Mouse (Mus musculus): ENCODE data around the gene Sat2. TPM values are rescaled to one million over a fixed set of nuclear protein-coding genes. Genes with fewer than 3 reads are reported as not detected.

Gene Sat2
- polyA plus RNA-seq (2015; fragmentation: Nextera tagmentation; extraction: Ambion mirVana) = 24.1 and 28.0 TPM in 2 replicates

DNA sequence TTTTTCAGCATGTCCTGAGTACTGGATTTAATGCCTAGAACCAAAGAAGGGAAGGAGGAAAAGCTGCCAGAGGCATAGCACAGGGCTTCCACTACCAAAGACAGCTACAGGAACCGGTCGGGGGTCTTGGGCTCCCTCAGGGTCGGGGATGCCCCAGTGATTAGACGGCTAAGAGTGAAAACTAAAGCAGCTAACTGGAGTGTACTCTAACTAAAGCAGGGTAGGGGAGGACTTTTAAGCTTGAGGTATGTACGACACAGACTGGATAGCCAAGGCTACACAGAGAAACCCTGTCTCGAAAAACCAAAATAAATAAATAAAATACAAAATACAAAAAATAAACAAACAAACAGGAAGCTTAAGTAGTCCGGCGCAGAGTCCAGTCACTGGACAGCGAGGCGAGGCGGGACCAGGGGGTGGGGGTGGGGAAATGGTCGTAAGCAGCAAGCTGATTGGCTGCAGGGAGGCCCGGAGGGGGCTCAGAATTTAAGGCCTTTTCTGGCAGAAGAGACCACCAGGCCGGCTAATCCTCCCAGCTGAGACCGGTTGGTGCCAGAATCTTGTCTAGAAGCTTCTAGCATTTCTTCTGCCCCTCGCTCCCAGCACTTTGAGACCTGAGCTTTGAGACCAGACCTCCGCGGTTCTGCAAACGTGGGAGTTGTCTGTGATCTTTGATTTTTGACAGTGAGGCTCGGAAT lies at the start of gene Sat2:
Gene Sat2, plus strand, starts transcription at position 454 of the 698 bp plus-strand sequence.
- 2% methylated on average over 20 of the region's 20 CpGs for WGBS
- peaks cover 12% of the 10 kb centered on the region for H3K4me1 ChIP-seq
- H3K36me3 ChIP-seq = no peaks in the 10 kb centered on the region
- H3K27ac ChIP-seq = peak within 1 kb of the TSS; percentile 40
- peaks cover 3% of the 10 kb centered on the region; the same call in 1 of the 2 replicates for H3K27me3 ChIP-seq
- peak; percentile 83 for ATAC-seq (ENCODE audit: low FRiP score, low read depth)
- peak within 1 kb of the TSS; percentile 54 for H3K4me3 ChIP-seq
- H3K9ac ChIP-seq = peak within 1 kb of the TSS; percentile 78
- peak within 1 kb of the TSS; percentile 81 for H3K4me2 ChIP-seq (replicated peaks)
- no peaks in the 10 kb centered on the region for H3K9me3 ChIP-seq

DNA sequence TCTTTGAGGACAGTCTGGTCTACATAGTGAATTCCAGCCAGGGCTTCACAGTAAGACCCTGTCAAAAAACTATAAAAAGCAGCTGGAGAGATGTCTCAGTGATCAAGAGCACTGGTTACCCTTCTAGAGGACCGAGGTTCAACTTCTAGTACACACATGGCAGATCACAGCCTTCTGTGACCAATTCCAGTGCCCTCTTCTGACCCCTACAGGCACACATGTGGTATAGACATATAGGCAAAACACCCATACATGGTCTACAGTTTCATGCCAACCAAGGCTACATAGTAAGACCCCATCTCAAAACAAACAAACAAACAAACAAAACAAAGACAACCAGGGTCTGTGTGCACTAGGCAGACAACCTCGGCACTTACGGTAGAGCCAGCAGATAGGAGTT lies 46.6 kb upstream of the Sat2 start:
- H3K9ac ChIP-seq = no peak overlapping the region
- peaks cover 55% of the 10 kb centered on the region for H3K36me3 ChIP-seq
- H3K4me2 ChIP-seq (replicated peaks) = no peak overlapping the region
- ATAC-seq (ENCODE audit: low FRiP score, low read depth) = no peak
- H3K27ac ChIP-seq = no peak overlapping the region
- H3K4me1 ChIP-seq = peaks cover 28% of the 10 kb centered on the region
- H3K27me3 ChIP-seq = no peaks in the 10 kb centered on the region
- H3K4me3 ChIP-seq = no peak overlapping the region
- H3K9me3 ChIP-seq = no peaks in the 10 kb centered on the region
- WGBS = 70% methylated on average over 3 of the region's 3 CpGs

DNA sequence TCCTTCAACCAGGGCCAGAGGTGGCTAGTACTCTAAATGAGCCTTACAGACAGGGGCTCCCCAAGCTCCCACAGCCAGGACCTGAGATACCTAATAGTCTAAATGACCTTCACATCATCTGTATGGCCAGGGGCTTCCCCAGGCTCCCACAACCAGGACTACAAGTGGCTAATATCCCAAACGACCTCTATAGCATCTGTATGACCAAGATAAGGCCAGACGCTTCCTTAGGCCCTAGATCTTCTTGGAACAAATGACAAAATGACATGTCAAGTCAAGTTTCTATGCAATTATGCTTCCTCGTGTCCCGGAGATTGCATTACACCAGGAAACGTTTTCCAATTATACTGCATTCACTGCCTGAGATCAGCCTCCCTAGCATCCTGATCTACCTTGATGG lies 45.5 kb upstream of the Sat2 start:
- no peaks in the 10 kb centered on the region for H3K27me3 ChIP-seq
- no peaks in the 10 kb centered on the region for H3K9me3 ChIP-seq
- H3K36me3 ChIP-seq = peaks cover 44% of the 10 kb centered on the region
- H3K27ac ChIP-seq = no peak overlapping the region
- no peak overlapping the region for H3K4me2 ChIP-seq (replicated peaks)
- H3K4me1 ChIP-seq = peaks cover 28% of the 10 kb centered on the region
- ATAC-seq (ENCODE audit: low FRiP score, low read depth) = no peak
- no peak overlapping the region for H3K4me3 ChIP-seq
- 71% methylated on average over 5 of the region's 5 CpGs for WGBS
- no peak overlapping the region for H3K9ac ChIP-seq

DNA sequence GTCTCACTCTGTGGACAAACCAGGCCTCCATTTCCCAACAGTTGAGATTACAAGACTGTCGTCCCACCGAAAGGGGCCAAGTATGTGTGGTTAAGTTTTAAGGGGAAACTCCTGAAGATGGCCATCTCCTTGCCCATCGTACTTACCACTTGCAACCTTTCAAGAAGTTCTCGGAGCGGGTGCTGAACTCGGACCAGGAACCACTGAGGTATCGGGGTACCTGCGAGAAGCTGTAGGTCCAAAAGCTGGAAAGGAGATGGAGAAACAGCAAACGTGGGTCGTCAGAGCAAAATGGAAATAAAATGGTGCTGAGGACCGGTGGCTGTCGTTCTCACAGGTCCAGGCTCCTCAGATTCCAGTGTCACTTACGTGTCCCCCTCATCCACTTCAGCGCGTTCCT lies 43.5 kb upstream of the Sat2 start:
- ATAC-seq (ENCODE audit: low FRiP score, low read depth) = no peak
- H3K27me3 ChIP-seq = no peaks in the 10 kb centered on the region
- H3K4me1 ChIP-seq = peaks cover 43% of the 10 kb centered on the region
- H3K27ac ChIP-seq = no peak overlapping the region
- peak overlapping the region; percentile 83 for H3K4me2 ChIP-seq (replicated peaks)
- H3K9me3 ChIP-seq = no peaks in the 10 kb centered on the region
- 11% methylated on average over 15 of the region's 15 CpGs for WGBS
- peak overlapping the region; percentile 87 for H3K4me3 ChIP-seq
- H3K9ac ChIP-seq = peak overlapping the region; percentile 85
- H3K36me3 ChIP-seq = peaks cover 29% of the 10 kb centered on the region

DNA sequence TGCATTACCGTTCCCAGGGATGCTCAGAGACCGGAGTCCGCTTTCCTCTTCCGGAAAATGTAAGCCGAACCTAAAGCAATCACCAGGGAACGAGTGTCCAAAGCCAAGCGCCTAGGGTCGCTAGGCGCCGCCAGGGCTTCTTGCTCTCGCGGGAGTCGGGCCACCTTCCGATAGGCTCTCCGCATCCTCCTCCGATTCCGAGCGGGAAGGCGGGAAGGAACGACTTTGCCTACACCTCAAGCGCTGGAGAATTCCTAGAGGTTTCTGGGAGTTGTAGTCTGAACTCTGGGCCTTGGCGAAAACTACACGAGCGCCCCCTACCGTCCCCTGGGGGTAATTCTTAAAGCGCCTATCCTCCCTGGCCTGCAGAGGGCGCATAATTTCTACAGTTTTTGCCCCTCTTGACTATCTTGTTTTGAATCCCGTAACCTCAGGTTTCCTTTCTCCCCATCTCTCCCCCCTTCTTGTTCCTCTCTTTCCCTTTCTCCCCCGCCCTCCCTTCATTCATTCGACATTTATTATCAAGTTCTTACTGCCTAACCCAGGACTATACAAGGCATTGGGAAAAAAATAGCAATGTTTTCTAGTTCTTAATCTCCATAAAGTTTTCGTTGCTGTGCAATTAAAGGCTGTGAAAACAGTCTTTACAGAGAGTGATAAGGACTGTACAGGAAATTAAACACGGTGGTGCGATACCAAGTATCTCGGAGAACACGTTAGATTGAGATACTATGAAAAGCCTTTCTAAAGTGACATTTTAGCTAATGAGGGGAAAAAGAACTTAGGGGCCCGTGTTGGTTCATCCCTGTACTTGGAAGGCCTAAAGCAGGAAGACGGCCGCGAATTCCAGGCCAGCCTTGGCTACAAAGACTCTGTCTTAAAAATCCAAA lies 42.5 kb upstream of the Sat2 start:
- peak; percentile 91 for ATAC-seq (ENCODE audit: low FRiP score, low read depth)
- peaks cover 43% of the 10 kb centered on the region for H3K4me1 ChIP-seq
- H3K27me3 ChIP-seq = no peaks in the 10 kb centered on the region
- WGBS = 2% methylated on average over 39 of the region's 39 CpGs
- H3K4me2 ChIP-seq (replicated peaks) = peak overlapping the region; percentile 83
- no peaks in the 10 kb centered on the region for H3K9me3 ChIP-seq
- H3K27ac ChIP-seq = peak overlapping the region; percentile 97
- H3K4me3 ChIP-seq = peak overlapping the region; percentile 87
- H3K36me3 ChIP-seq = peaks cover 28% of the 10 kb centered on the region
- peak overlapping the region; percentile 86 for H3K9ac ChIP-seq

DNA sequence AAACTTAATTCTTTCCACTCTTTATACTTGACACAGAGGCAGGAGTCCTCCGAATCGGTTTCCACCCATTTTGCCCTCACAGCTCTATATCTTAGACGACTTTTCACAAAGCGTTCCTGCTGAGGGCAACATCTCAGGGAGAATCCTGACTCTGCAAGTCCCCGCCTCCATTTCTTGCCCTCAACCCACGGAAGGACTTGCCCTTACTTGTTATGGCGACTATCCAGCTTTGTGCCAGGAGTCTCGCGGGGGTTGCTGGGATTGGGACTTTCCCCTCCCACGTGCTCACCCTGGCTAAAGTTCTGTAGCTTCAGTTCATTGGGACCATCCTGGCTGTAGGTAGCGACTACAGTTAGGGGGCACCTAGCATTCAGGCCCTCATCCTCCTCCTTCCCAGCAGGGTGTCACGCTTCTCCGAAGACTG lies 41.7 kb upstream of the Sat2 start, which contains the start of the genes Wrap53 and Trp53:
Gene Wrap53, minus strand, starts transcription at position 165 of the 424 bp plus-strand sequence.
Gene Trp53, plus strand, starts transcription at position 269 of the 424 bp plus-strand sequence.
- Histone ChIP-seq H3K27ac (peak within 1 kb of the TSS; percentile 97), H3K4me2 (replicated peaks) (peak within 1 kb of the TSS; percentile 83), H3K9me3 (no peaks in the 10 kb centered on the region), H3K36me3 (peaks cover 21% of the 10 kb centered on the region; the same call in 1 of the 2 replicates), H3K4me3 (peak within 1 kb of the TSS; percentile 87), H3K9ac (peak within 1 kb of the TSS; percentile 86), H3K27me3 (no peaks in the 10 kb centered on the region), H3K4me1 (peaks cover 43% of the 10 kb centered on the region)
- under 1% methylated on average over 13 of the region's 13 CpGs for WGBS
- ATAC-seq (ENCODE audit: low FRiP score, low read depth) = peak; percentile 60

DNA sequence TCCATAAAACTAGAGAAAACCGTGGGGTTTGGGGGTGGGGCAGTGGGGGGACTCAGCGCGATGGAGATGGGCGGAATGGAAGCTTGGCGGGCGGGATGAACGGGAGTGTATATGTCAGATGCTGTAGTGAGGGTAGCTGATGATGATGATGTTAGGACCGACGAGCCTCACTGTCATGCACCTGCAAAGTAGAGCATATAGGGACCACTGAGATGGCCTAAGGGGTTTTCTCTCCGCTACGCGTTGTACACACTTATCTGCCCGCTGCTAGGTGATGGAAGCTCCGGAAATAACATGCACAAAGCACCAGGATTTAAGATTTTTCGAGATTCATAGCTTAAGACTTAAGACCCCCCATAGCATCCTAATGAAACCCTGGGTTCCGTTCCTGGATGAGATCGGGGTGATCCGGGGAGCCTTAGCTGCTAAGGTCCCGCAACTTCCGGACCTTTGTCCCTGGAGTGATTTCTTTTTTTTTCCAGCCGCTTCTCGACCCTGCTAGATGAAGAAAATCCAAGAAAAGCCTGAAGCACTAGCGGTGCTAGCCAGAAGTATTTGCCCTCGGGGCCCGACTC lies 41.2 kb upstream of the Sat2 start:
- WGBS = under 1% methylated on average over 25 of the region's 25 CpGs
- no peak for ATAC-seq (ENCODE audit: low FRiP score, low read depth)
- peak overlapping the region; percentile 76 for H3K4me2 ChIP-seq (replicated peaks)

DNA sequence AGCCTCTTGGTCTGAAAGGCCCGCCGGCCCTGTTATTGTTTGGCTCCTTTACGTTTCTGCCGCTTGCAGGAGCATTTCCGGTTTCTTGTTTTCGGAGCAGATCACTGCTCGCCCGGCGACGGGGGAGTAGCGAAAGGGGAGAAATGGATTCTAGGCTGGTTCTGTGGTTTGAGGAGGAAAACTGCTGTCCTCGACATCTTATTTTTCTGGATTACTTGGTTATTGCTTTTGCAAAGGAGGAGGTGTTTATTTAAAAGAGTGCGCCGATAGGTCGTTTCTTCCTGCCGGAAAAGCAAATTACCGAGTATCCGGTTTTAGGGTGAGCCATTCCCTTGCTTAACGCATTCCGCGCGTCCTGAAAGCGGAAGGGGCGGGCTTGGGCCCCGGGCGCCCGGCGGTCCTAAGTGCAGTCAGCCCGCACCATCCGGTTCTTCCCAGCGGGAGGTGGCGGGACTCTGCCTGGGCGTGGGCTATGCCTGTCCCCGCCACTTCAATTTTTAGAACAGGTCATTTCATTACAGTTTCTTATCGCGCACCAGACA lies 40.6 kb upstream of the Sat2 start:
- H3K9ac ChIP-seq = peak overlapping the region; percentile 86
- peaks cover 39% of the 10 kb centered on the region for H3K4me1 ChIP-seq
- H3K4me3 ChIP-seq = peak overlapping the region; percentile 87
- no peaks in the 10 kb centered on the region for H3K27me3 ChIP-seq
- peaks cover 16% of the 10 kb centered on the region; the same call in 1 of the 2 replicates for H3K36me3 ChIP-seq
- H3K9me3 ChIP-seq = no peaks in the 10 kb centered on the region
- peak overlapping the region; percentile 97 for H3K27ac ChIP-seq
- WGBS = under 1% methylated on average over 36 of the region's 36 CpGs
- peak overlapping the region; percentile 76 for H3K4me2 ChIP-seq (replicated peaks)
- peak; percentile 85 for ATAC-seq (ENCODE audit: low FRiP score, low read depth)

More for the DNA sequence above, 41.2 kb upstream of the Sat2 start:
- no peaks in the 10 kb centered on the region for H3K27me3 ChIP-seq
- H3K9ac ChIP-seq = peak overlapping the region; percentile 86
- H3K9me3 ChIP-seq = no peaks in the 10 kb centered on the region
- H3K27ac ChIP-seq = peak overlapping the region; percentile 97
- H3K4me1 ChIP-seq = peaks cover 43% of the 10 kb centered on the region
- H3K4me3 ChIP-seq = peak overlapping the region; percentile 87
- H3K36me3 ChIP-seq = peaks cover 16% of the 10 kb centered on the region; the same call in 1 of the 2 replicates

DNA sequence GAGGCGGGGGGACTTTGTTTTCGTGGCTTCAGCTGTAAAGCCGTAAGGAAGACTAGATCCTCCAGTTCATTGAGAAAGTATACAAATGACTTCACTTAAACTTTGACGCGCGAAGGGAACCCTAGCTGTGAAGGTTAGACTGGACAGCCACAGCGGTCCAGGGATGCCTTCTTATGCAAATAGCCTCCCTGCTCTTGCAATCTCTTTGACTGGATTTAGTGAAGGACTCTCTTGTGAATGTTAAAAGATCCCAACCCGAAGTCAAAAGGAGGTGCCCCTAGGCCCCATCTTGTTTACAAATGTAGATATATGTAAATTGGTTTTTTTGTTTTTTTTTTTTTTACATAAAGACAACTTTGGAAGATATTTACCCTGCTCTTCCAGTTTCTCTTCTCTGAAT lies 40.0 kb upstream of the Sat2 start:
- Histone ChIP-seq H3K9ac (peak overlapping the region; percentile 86), H3K27ac (peak overlapping the region; percentile 97), H3K36me3 (peaks cover 20% of the 10 kb centered on the region; the same call in 1 of the 2 replicates), H3K4me3 (peak overlapping the region; percentile 87), H3K4me2 (replicated peaks) (peak overlapping the region; percentile 76), H3K27me3 (no peaks in the 10 kb centered on the region), H3K9me3 (no peaks in the 10 kb centered on the region), H3K4me1 (peaks cover 33% of the 10 kb centered on the region)
- ATAC-seq (ENCODE audit: low FRiP score, low read depth) = no peak
- WGBS = 1% methylated on average over 8 of the region's 8 CpGs

DNA sequence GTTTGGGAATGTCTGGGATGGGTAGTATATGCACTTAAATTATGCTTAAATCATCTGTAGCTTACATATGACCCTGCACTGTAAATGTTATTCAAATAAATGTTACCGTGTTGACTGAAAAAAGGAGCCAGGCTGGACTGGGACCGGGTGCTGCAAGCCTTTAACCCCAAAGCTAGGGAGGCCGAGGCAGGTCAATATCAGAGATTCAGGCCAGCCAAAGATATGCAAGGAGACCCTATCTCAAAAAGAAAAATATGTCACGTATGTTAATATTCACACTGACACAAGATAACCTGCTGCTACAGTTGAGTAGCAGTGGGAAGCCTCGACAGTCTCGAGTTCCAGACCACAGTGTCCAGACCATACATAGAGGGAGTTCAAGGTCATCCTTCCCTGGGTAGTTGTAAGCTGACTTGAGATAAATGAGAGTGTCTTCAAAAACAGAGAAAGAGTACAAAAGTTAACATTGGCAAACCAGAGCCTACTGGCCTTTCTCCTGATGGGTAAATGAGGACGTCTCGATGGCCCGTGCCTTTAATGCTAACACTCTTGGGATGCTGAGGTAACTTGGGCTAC lies 39.5 kb upstream of the Sat2 start:
- Histone ChIP-seq H3K9ac (peak overlapping the region; percentile 86), H3K27me3 (no peaks in the 10 kb centered on the region), H3K27ac (no peak overlapping the region)

DNA sequence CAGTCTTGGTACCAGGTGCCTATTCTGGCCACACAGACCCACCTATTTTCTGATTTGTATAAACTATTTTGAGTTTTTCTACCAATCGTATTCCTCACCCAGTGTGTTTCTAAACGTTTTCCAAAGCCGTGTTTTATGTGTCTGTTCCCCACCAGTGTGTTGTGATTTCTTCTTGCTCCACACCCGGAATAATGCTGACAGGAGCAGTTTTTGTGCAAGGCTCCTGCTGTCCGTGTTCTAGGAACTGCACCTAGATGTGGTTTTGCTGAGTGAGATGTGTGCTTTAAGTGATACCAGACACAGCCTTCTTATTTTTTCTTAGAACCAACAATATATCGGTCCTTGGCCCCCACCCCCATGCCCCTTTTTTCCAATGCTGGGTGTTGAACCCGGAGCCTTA lies 37.8 kb upstream of the Sat2 start:
- ATAC-seq (ENCODE audit: low FRiP score, low read depth) = no peak
- Histone ChIP-seq H3K4me2 (replicated peaks) (no peak overlapping the region), H3K9ac (no peak overlapping the region), H3K27ac (no peak overlapping the region), H3K4me1 (peaks cover 15% of the 10 kb centered on the region), H3K4me3 (no peak overlapping the region), H3K9me3 (no peaks in the 10 kb centered on the region), H3K27me3 (no peaks in the 10 kb centered on the region), H3K36me3 (peaks cover 37% of the 10 kb centered on the region)
- WGBS = 79% methylated on average over 7 of the region's 7 CpGs

More for the DNA sequence above, 39.5 kb upstream of the Sat2 start:
- Histone ChIP-seq H3K4me2 (replicated peaks) (peak overlapping the region; percentile 76), H3K36me3 (peaks cover 21% of the 10 kb centered on the region), H3K4me1 (peaks cover 28% of the 10 kb centered on the region), H3K9me3 (no peaks in the 10 kb centered on the region), H3K4me3 (peak overlapping the region; percentile 87)
- 70% methylated on average over 9 of the region's 9 CpGs for WGBS
- no peak for ATAC-seq (ENCODE audit: low FRiP score, low read depth)

Data from limb, embryonic 13.5 days (tissue).